Comparison of ENCODE assay signal across 11 mouse cellular contexts in the genomic region with DNA sequence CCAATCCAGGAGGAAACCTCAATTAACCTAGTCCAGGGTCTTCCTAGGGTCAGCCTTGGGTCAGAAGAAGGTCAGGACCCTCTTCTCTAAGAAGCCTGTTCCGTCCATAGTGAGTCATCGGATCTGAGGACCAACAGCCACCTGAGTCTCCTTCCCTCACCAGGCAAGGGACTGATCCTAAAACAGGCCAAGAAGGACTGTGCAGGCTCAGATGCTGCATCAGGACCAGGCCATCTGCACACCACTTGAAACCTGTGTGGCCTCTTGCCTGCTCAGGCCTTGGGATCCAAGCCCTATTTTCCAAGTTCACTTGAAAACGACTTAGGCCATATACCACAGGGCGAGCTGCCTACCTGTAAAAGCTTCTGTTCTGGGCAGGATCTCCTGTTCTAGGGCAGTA. TPM values are rescaled to one million over a fixed set of nuclear protein-coding genes. Genes with fewer than 3 reads are reported as not detected.
A peak's percentile ranks its signal among the peaks of the same experiment; 100 is the strongest.
DNase-seq lines count a peak whose midpoint lies in the region; ATAC-seq and TF ChIP-seq lines count a peak whose summit lies in the region.
"Had no signal": no experiment of that assay in that cellular context is flagged by ENCODE, and none has a peak within 500 bp of the region (broad histone marks: within the 10 kb centered on the region; RNA-seq: fewer than 3 reads in every experiment).

No protein-coding gene starts in this region.

- no peak for TF ChIP-seq POLR2A in olfactory bulb, adult 2 months (IDR thresholded peaks at IDR 0.05; ENCODE audit: insufficient read depth, low read depth, low read length)

- no peaks in the 10 kb centered on the region for H3K27me3 ChIP-seq in heart, embryonic 13.5 days (replicated peaks)
- no peaks in the 10 kb centered on the region for H3K27me3 ChIP-seq in lung, embryonic 16.5 days (ENCODE audit: control insufficient read depth, insufficient read depth, low read depth, low read length)
- peaks cover 5% of the 10 kb centered on the region; the same call in 1 of the 2 replicates for H3K27me3 ChIP-seq in limb, embryonic 13.5 days
- H3K27me3 ChIP-seq: midbrain, embryonic 12.5 days had no signal

- intact Hi-C loops in heart, postnatal 25 days (cut with DNase I) = loop anchor here (5.0 kb wide), 1 partner anchor 34 kb away; no protein-coding TSS in a partner anchor

- no peak for TF ChIP-seq CTCF in olfactory bulb, adult 2 months (IDR thresholded peaks at IDR 0.05; ENCODE audit: insufficient read depth, low read depth, low read length)

- H3K27ac ChIP-seq in heart, embryonic 13.5 days (replicated peaks) = 0 out of 2 replicates have a peak overlapping the region, but pooled peaks have one; percentile 40
- no peak overlapping the region for H3K27ac ChIP-seq in lung, embryonic 16.5 days (ENCODE audit: low read length)
- H3K27ac ChIP-seq in limb, embryonic 13.5 days = no peak overlapping the region
- H3K27ac ChIP-seq in olfactory bulb, adult 2 months (ENCODE audit: insufficient read depth, low read depth, low read length) = peak overlapping the region; percentile 84

- peak overlapping the region; percentile 99; the same call in 1 of the 2 replicates for H3K9ac ChIP-seq in heart, embryonic 13.5 days
- H3K9ac ChIP-seq in lung, embryonic 16.5 days (ENCODE audit: low read length) = 0 out of 2 replicates have a peak overlapping the region, but pooled peaks have one; percentile 97
- peak overlapping the region; percentile 95; the same call in 1 of the 2 replicates for H3K9ac ChIP-seq in limb, embryonic 13.5 days

- DNase-seq in heart, postnatal 25 days (ENCODE audit: low spot score) = no peak
- no peak for DNase-seq in lung, postnatal 36 days
- DNase-seq in spleen, adult 12 weeks (ENCODE audit: low spot score) = no peak
- no peak for DNase-seq in adrenal gland, adult (ENCODE audit: inconsistent age in 2 of 2, low spot score in 1 of 2)
- DNase-seq: liver; right cerebral cortex, postnatal 14 days had no signal

- no peaks in the 10 kb centered on the region for H3K36me3 ChIP-seq in heart, embryonic 13.5 days
- no peaks in the 10 kb centered on the region for H3K36me3 ChIP-seq in lung, embryonic 16.5 days (ENCODE audit: control insufficient read depth, insufficient read depth, low read length)
- peaks cover 1% of the 10 kb centered on the region; the same call in 1 of the 2 replicates for H3K36me3 ChIP-seq in limb, embryonic 13.5 days
- H3K36me3 ChIP-seq: midbrain, embryonic 12.5 days had no signal

- no peaks in the 10 kb centered on the region for H3K9me3 ChIP-seq in heart, embryonic 13.5 days
- no peaks in the 10 kb centered on the region for H3K9me3 ChIP-seq in lung, embryonic 16.5 days (ENCODE audit: control insufficient read depth, low read length)
- no peaks in the 10 kb centered on the region for H3K9me3 ChIP-seq in limb, embryonic 13.5 days
- H3K9me3 ChIP-seq: midbrain, embryonic 12.5 days had no signal

- H3K4me2 ChIP-seq in heart, embryonic 13.5 days = no peak overlapping the region
- H3K4me2 ChIP-seq in lung, embryonic 16.5 days (ENCODE audit: low read depth, low read length) = no peak overlapping the region
- H3K4me2 ChIP-seq in limb, embryonic 13.5 days (replicated peaks) = peak overlapping the region; percentile 83; the same call in 1 of the 2 replicates

- 71% methylated on average over 4 of the region's 4 CpGs for WGBS in heart, embryonic 13.5 days
- 82% methylated on average over 4 of the region's 4 CpGs for WGBS in lung, embryonic 16.5 days
- 39% methylated on average over 4 of the region's 4 CpGs for WGBS in limb, embryonic 13.5 days
- WGBS in olfactory bulb, adult 2 months = 88% methylated on average over 4 of the region's 4 CpGs

- H3K4me1 ChIP-seq in heart, embryonic 13.5 days = peaks cover 20% of the 10 kb centered on the region
- peaks cover 22% of the 10 kb centered on the region for H3K4me1 ChIP-seq in lung, embryonic 16.5 days (replicated peaks; ENCODE audit: control insufficient read depth, insufficient read depth, low read length)
- H3K4me1 ChIP-seq in limb, embryonic 13.5 days = peaks cover 36% of the 10 kb centered on the region
- H3K4me1 ChIP-seq in olfactory bulb, adult 2 months (ENCODE audit: control insufficient read depth, insufficient read depth, low read length) = peaks cover 27% of the 10 kb centered on the region

- no peak for ATAC-seq in heart, embryonic 13.5 days (ENCODE audit: extremely low read depth, insufficient number of reproducible peaks, low FRiP score, low TSS enrichment)
- no peak for ATAC-seq in lung, embryonic 16.5 days (ENCODE audit: low read depth)
- no peak for ATAC-seq in limb, embryonic 13.5 days (ENCODE audit: low FRiP score, low read depth)

- no peak overlapping the region for H3K4me3 ChIP-seq in heart, embryonic 13.5 days
- H3K4me3 ChIP-seq in lung, embryonic 16.5 days (ENCODE audit: low read length) = no peak overlapping the region
- 0 out of 2 replicates have a peak overlapping the region, but pooled peaks have one; percentile 86 for H3K4me3 ChIP-seq in limb, embryonic 13.5 days
- H3K4me3 ChIP-seq in olfactory bulb, adult 2 months (ENCODE audit: insufficient read depth, low read depth, low read length) = no peak overlapping the region

RNA-seq across cellular contexts. Expression of gene Agpat3, which starts 0.9 kb away (rescaled TPM):
- 36.7 and 41.7 TPM in 2 replicates for polyA plus RNA-seq in heart, embryonic 13.5 days (2015; fragmentation: Nextera tagmentation; extraction: Ambion mirVana)
- total RNA-seq in heart, postnatal 25 days (2021) = 100 to 1,000 TPM; 204 to 227 TPM
- 28.2 and 33.9 TPM in 2 replicates for polyA plus RNA-seq in lung, embryonic 16.5 days (2015; fragmentation: Nextera tagmentation; extraction: Ambion mirVana)
- polyA plus RNA-seq in limb, embryonic 13.5 days (2015; fragmentation: Nextera tagmentation; extraction: Ambion mirVana) = 52.4 and 54.9 TPM in 2 replicates
- 102 TPM in 1 of 2 replicates, not detected in the other for polyA plus RNA-seq in olfactory bulb, adult 2 months (2012; ENCODE audit: insufficient read depth, insufficient read length, low replicate concordance, missing spikeins)

RNA-seq across cellular contexts. Expression of gene Rrp1, which starts 59.6 kb away (rescaled TPM):
- polyA plus RNA-seq in heart, embryonic 13.5 days (2015; fragmentation: Nextera tagmentation; extraction: Ambion mirVana) = 220 and 237 TPM in 2 replicates
- 100 to 1,000 TPM in 1 of 2 experiments, 10 to 100 TPM in 1; 92.7 to 102 TPM for total RNA-seq in heart, postnatal 25 days (2021)
- 263 and 274 TPM in 2 replicates for polyA plus RNA-seq in lung, embryonic 16.5 days (2015; fragmentation: Nextera tagmentation; extraction: Ambion mirVana)
- polyA plus RNA-seq in limb, embryonic 13.5 days (2015; fragmentation: Nextera tagmentation; extraction: Ambion mirVana) = 326 and 342 TPM in 2 replicates
- polyA plus RNA-seq in olfactory bulb, adult 2 months (2012; ENCODE audit: insufficient read depth, insufficient read length, low replicate concordance, missing spikeins) = 444 TPM in 1 of 2 replicates, not detected in the other

Comparison
In these comparisons a context has a peak if more than half of its experiments do, and no peak if none do; other contexts are left out.
1. H3K27ac ChIP-seq: peak in heart, embryonic 13.5 days (single experiment) and olfactory bulb, adult 2 months (single experiment); none in lung, embryonic 16.5 days (single experiment) and limb, embryonic 13.5 days (single experiment).
2. Peak in every context shown above with its lines, with median percentiles within 50 percentile points of each other: H3K9ac ChIP-seq.